In genomic region chr10:126528801-126529200, GRCm38 (mm10) we compare ENCODE assay signal across 21 mouse cellular contexts.
DNase-seq lines count a peak whose midpoint lies in the region; TF ChIP-seq lines count a peak whose summit lies in the region.
"Had no signal": no experiment of that assay in that cellular context is flagged by ENCODE, and none has a peak within 500 bp of the region (broad histone marks: within the 10 kb centered on the region; RNA-seq: fewer than 3 reads in every experiment).

No protein-coding gene starts in this region.

- DNase-seq in kidney, adult 2 months = peak; percentile 29
- DNase-seq in kidney, postnatal 10 days = no peak
- peak; percentile 56 for DNase-seq in kidney, adult 9 months
- DNase-seq in kidney, postnatal 14 days = no peak
- peak; percentile 29 to 30 for DNase-seq in kidney, postnatal 36 days
- DNase-seq in kidney, postnatal 4 days = no peak
- DNase-seq: adrenal gland, adult 2 months; adrenal gland, postnatal 10 days; adrenal gland, postnatal 25 days; cerebellum, adult 11 months; cerebellum, adult 18-20 months; cerebellum, adult 8-10 months; cerebellum, adult 9-11 months; cerebellum, postnatal 14 days; cerebellum, postnatal 36 days; embryo, embryonic 11 days had no signal

- H3K36me3 ChIP-seq in kidney, adult 2 months (ENCODE audit: control insufficient read depth, insufficient read depth, low read length) = no peaks in the 10 kb centered on the region
- H3K36me3 ChIP-seq: embryonic facial prominence, embryonic 13.5 days; embryonic facial prominence, embryonic 15.5 days; forebrain, embryonic 10.5 days; forebrain, embryonic 12.5 days had no signal

- H3K4me1 ChIP-seq in kidney, adult 2 months (ENCODE audit: control insufficient read depth, insufficient read depth, low read length) = no peaks in the 10 kb centered on the region; the same call in 1 of the 2 replicates
- H3K4me1 ChIP-seq: embryonic facial prominence, embryonic 15.5 days had no signal

- no peaks in the 10 kb centered on the region for H3K27me3 ChIP-seq in kidney, adult 2 months (replicated peaks; ENCODE audit: control insufficient read depth, insufficient read depth, low read length)
- H3K27me3 ChIP-seq: embryonic facial prominence, embryonic 15.5 days had no signal

- WGBS in kidney, adult 2 months = 60% methylated on average over 2 of the region's 2 CpGs

- no peak for TF ChIP-seq CTCF in kidney, adult 2 months (conservative IDR thresholded peaks at IDR 0.05; ENCODE audit: insufficient read depth, insufficient read length, low read depth, low read length)

- TF ChIP-seq POLR2A in kidney, adult 2 months (IDR thresholded peaks at IDR 0.05; ENCODE audit: low read depth, low read length) = no peak

- H3K27ac ChIP-seq in kidney, adult 2 months (ENCODE audit: insufficient read depth, low read depth, low read length) = no peak overlapping the region; the same call in 1 of the 2 replicates
- H3K27ac ChIP-seq: embryonic facial prominence, embryonic 13.5 days; embryonic facial prominence, embryonic 15.5 days; forebrain, embryonic 10.5 days; forebrain, embryonic 12.5 days had no signal

- no peak overlapping the region for H3K4me3 ChIP-seq in kidney, adult 2 months (ENCODE audit: insufficient read depth, low read depth, low read length)
- H3K4me3 ChIP-seq: embryonic facial prominence, embryonic 13.5 days; embryonic facial prominence, embryonic 15.5 days; erythroblast, embryonic 14.5 days; forebrain, embryonic 10.5 days; forebrain, embryonic 12.5 days had no signal

Comparison
In these comparisons a context has a peak if more than half of its experiments do, and no peak if none do; other contexts are left out.
1. DNase-seq: peak in kidney, adult 2 months (single experiment), kidney, adult 9 months (single experiment) and kidney, postnatal 36 days (2 of 2); none in kidney, postnatal 10 days (single experiment), kidney, postnatal 14 days (single experiment) and kidney, postnatal 4 days (0 of 2).